Mouse (Mus musculus): Measurements from ENCODE around the gene Mindy4.
A peak's percentile ranks its signal among the peaks of the same experiment; 100 is the strongest.

Gene Mindy4

GRCm38 (mm10) chr6:55338934-55339825 is 136.0 kb downstream of the Mindy4 start:
- peak; percentile 60 to 71 for DNase-seq (ENCODE audit: low spot score in 2 of 2)

- no peak for DNase-seq (ENCODE audit: low spot score in 2 of 2)
Measured at GRCm38 (mm10) chr6:55341688-55342087, 138.5 kb downstream of the Mindy4 start.

- no peak for DNase-seq (ENCODE audit: low spot score in 2 of 2)
Measured at GRCm38 (mm10) chr6:55342328-55342727, 139.1 kb downstream of the Mindy4 start.

- no peak for DNase-seq (ENCODE audit: low spot score in 2 of 2)
Measured at GRCm38 (mm10) chr6:55343446-55343845, 140.3 kb downstream of the Mindy4 start.

- DNase-seq (ENCODE audit: low spot score in 2 of 2) = no peak
Measured at GRCm38 (mm10) chr6:55344291-55345016, 141.3 kb downstream of the Mindy4 start.

GRCm38 (mm10) chr6:55345264-55345663 is 142.1 kb downstream of the Mindy4 start:
- DNase-seq (ENCODE audit: low spot score in 2 of 2) = no peak

GRCm38 (mm10) chr6:55346491-55346890 is 143.3 kb downstream of the Mindy4 start:
- no peak for DNase-seq (ENCODE audit: low spot score in 2 of 2)

- DNase-seq (ENCODE audit: low spot score in 2 of 2) = no peak
Measured at GRCm38 (mm10) chr6:55347711-55348571, 144.8 kb downstream of the Mindy4 start.

GRCm38 (mm10) chr6:55349231-55349630 is 146.0 kb downstream of the Mindy4 start:
- DNase-seq (ENCODE audit: low spot score in 2 of 2) = no peak

GRCm38 (mm10) chr6:55350383-55350952 is 147.3 kb downstream of the Mindy4 start:
- no peak for DNase-seq (ENCODE audit: low spot score in 2 of 2)

GRCm38 (mm10) chr6:55351712-55352111 is 148.5 kb downstream of the Mindy4 start:
- DNase-seq (ENCODE audit: low spot score in 2 of 2) = no peak

- DNase-seq (ENCODE audit: low spot score in 2 of 2) = no peak
Measured at GRCm38 (mm10) chr6:55353711-55354445, 150.7 kb downstream of the Mindy4 start.

- DNase-seq (ENCODE audit: low spot score in 2 of 2) = no peak
Measured at GRCm38 (mm10) chr6:55354456-55355117, 151.4 kb downstream of the Mindy4 start.

GRCm38 (mm10) chr6:55355575-55355974 is 152.4 kb downstream of the Mindy4 start:
- no peak for DNase-seq (ENCODE audit: low spot score in 2 of 2)

GRCm38 (mm10) chr6:55356017-55356703 is 153.0 kb downstream of the Mindy4 start:
- DNase-seq (ENCODE audit: low spot score in 2 of 2) = peak; percentile 39 to 59

GRCm38 (mm10) chr6:55356976-55357635 is 153.9 kb downstream of the Mindy4 start:
- DNase-seq (ENCODE audit: low spot score in 2 of 2) = no peak

- DNase-seq (ENCODE audit: low spot score in 2 of 2) = peak in 1 of 2 experiments; percentile 51
Measured at GRCm38 (mm10) chr6:55357636-55358031, 154.5 kb downstream of the Mindy4 start.

GRCm38 (mm10) chr6:55358731-55359143 is 155.6 kb downstream of the Mindy4 start:
- DNase-seq (ENCODE audit: low spot score in 2 of 2) = peak; percentile 44 to 74

- DNase-seq (ENCODE audit: low spot score in 2 of 2) = no peak
Measured at GRCm38 (mm10) chr6:55362663-55363062, 159.5 kb downstream of the Mindy4 start.

Data from spleen, postnatal 36 days (tissue).